Mouse (Mus musculus) thymus, adult 2 months (tissue): Measurements from ENCODE around the gene Impdh1. TPM values are rescaled to one million over a fixed set of nuclear protein-coding genes. Genes with fewer than 3 reads are reported as not detected.

Experiments
- DNase-seq: peaks from one replicate; pipeline ENCODE4 v3.0.0; 2021
- H3K27ac ChIP-seq: fragments of 200-500 bp; 2 replicates; pipeline ENCODE4 v1.5.1; 2012; ENCODE audit warnings: low read length, control low read depth; ENCODE audit not compliant: control insufficient read depth, insufficient read depth
- H3K27me3 ChIP-seq: fragments of 200-500 bp; 2 replicates; pipeline ENCODE4 v1.6.1; 2012; ENCODE audit warnings: mild to moderate bottlenecking, low read length, moderate library complexity, mixed read lengths; ENCODE audit not compliant: control insufficient read depth, insufficient read depth
- H3K36me3 ChIP-seq: fragments of 200-500 bp; 2 replicates; pipeline ENCODE4 v1.6.1; 2012; ENCODE audit warnings: mild to moderate bottlenecking, low read length, moderate library complexity; ENCODE audit not compliant: control insufficient read depth, insufficient read depth
- H3K4me1 ChIP-seq: fragments of 200-500 bp; replicated peaks from 2 replicates; pipeline ENCODE4 v1.6.1; 2012; ENCODE audit warnings: low read length; ENCODE audit not compliant: control insufficient read depth, insufficient read depth
- H3K4me3 ChIP-seq: fragments of 200-500 bp; 2 replicates; pipeline ENCODE4 v1.5.1; 2012; ENCODE audit warnings: mild to moderate bottlenecking, low read length, control low read depth, moderate library complexity; ENCODE audit not compliant: control insufficient read depth, insufficient read depth
- CTCF ChIP-seq: fragments of 200-500 bp; IDR thresholded peaks from 2 replicates; pipeline ENCODE4 v1.5.1; 2012; ENCODE audit warnings: mild to moderate bottlenecking, control low read depth, low read length, moderate library complexity, borderline replicate concordance; ENCODE audit not compliant: control insufficient read depth, poor library complexity, insufficient read depth; ENCODE audit errors: extremely low read depth
- POLR2A ChIP-seq: fragments of 200-500 bp; IDR thresholded peaks from 2 replicates; pipeline ENCODE4 v1.6.1; 2012; ENCODE audit warnings: mild to moderate bottlenecking, low read length, control low read depth, moderate library complexity; ENCODE audit not compliant: control insufficient read depth, poor library complexity, insufficient read depth; ENCODE audit errors: extremely low read depth
- WGBS: fragments of 180-500 bp; shearing (Covaris S2); methylation state at CpG from one replicate; pipeline ENCODE4 v1.1.7; 2018; 5-methylcytosine and 5-hydroxymethylcytosine counted together
- polyA plus RNA-seq: library from polyadenylated mRNA; depleted of rRNA; stranded (reverse); fragments of >200 nt; gene quantifications from 2 replicates; pipeline ENCODE4 v1.2.3, GENCODE M21; 2012

Gene Impdh1
- polyA plus RNA-seq, 1 experiment, result 323 TPM

DNA sequence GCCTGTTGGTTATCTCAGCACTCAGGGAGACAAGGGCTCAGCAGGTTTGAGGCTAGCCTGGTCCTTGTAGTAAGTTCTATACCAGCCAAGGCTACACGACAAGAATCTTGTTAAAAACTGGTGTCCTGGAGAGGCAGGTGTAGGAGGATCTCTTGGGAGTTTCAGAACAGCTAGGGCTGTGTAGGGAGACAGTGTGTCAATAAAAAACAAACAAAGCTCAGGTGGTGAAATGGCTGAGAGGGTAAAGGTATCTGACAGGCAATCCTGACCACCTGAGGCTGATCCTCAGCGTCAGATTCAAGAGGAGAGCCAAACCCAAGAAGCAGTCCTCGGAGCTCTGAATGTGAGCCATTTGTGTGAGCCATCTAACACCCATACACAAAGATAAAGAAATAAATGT lies 30.0 kb upstream of the Impdh1 start:
- TF ChIP-seq CTCF (no peak), POLR2A (no peak)
- WGBS, result 90% methylated on average over 3 of the region's 3 CpGs
- no peak for DNase-seq

DNA sequence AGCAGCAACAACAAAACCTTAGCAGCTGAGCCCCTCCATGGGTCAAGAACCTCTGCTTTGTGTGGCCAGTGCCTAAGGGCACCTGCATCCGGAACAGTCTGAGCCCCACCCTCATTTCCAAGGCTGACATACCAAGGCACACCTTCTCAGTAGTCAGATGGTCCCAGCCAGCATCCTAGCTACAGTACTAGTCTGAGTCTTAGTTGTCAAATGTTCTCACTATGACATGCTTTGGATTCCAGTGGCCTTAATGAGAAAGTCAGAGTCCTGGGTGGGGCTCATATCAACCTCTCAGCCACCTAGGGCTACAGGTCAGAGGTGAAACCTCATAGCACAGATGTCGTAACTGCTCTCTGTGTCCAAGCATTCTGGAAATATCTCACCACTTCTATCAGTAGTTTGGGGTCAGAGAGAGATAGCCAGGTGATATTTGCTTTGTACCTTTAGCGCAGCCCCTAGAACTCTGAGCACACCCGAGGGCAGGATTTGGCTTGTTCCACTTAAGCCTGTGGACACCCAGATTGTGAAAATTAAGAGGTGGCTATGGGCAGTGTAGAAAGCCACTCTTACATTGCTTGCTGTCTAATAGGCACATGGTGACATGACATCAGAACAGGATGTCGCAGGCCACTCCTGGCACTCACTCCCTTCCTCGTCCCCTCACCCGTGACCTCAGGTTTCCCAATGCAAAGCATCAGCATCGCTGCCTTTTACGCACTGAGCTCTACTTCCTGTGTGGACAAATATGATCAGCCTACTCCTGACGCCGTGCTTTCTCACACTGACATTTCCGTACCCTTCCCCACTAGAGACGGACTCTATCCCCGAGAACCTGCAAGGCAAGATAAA lies 29.3 kb upstream of the Impdh1 start:
- peaks cover 4% of the 10 kb centered on the region; the same call in 1 of the 2 replicates for H3K4me1 ChIP-seq
- TF ChIP-seq CTCF, result no peak
- no peak for TF ChIP-seq POLR2A
- no peak overlapping the region for H3K27ac ChIP-seq
- no peaks in the 10 kb centered on the region for H3K36me3 ChIP-seq
- no peak overlapping the region for H3K4me3 ChIP-seq
- WGBS, result 71% methylated on average over 14 of the region's 14 CpGs
- no peaks in the 10 kb centered on the region for H3K27me3 ChIP-seq
- no peak for DNase-seq

More for the DNA sequence above, 30.0 kb upstream of the Impdh1 start:
- no peak overlapping the region for H3K27ac ChIP-seq
- peaks cover 4% of the 10 kb centered on the region; the same call in 1 of the 2 replicates for H3K4me1 ChIP-seq
- no peaks in the 10 kb centered on the region for H3K27me3 ChIP-seq
- H3K36me3 ChIP-seq, result no peaks in the 10 kb centered on the region
- H3K4me3 ChIP-seq, result no peak overlapping the region

DNA sequence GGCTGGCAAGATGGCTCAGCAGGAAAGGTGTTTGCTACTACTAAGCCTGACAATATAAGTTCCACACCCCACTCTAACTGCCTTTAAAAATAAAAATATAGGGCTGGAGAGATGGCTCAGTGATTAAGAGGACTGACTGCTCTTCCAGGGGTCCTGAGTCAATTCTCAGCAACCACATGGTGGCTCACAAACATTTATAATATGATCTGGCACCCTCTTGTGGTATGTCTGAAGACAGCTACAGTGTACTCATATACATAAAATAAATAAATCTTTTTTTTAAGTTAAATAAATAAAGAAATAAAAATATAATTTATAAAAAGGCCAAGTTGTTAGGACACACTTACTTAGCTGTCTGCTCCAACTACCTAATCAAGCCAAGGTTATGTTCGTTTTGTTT lies 26.1 kb upstream of the Impdh1 start:
- Histone ChIP-seq H3K4me3 (no peak overlapping the region), H3K27ac (no peak overlapping the region), H3K27me3 (no peaks in the 10 kb centered on the region), H3K4me1 (0 out of 2 replicates have a peak, but pooled peaks cover 2% of the 10 kb centered on the region), H3K36me3 (no peaks in the 10 kb centered on the region)
- TF ChIP-seq POLR2A (no peak), CTCF (no peak)
- DNase-seq, result no peak
- 96% methylated on average over 1 of the region's 1 CpGs for WGBS

DNA sequence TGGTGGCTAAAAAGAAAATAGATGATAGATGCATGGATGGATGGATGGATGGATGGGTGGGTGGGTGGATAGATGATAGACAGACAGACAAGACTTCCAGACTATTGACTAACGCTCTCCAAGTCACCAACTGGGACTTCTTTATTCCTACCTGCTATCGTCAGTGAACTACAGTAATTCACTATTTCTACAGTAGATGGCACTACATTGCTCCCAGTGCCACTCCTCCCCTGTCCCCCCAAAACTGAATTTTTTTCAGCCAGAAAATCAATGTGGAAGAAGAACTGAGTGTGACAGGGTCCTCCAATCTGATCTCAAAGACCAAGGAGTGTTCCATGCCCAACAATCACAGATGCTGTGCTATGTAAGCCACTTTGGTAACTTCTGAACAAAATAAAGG lies 25.5 kb upstream of the Impdh1 start:
- H3K27me3 ChIP-seq, result no peaks in the 10 kb centered on the region

DNA sequence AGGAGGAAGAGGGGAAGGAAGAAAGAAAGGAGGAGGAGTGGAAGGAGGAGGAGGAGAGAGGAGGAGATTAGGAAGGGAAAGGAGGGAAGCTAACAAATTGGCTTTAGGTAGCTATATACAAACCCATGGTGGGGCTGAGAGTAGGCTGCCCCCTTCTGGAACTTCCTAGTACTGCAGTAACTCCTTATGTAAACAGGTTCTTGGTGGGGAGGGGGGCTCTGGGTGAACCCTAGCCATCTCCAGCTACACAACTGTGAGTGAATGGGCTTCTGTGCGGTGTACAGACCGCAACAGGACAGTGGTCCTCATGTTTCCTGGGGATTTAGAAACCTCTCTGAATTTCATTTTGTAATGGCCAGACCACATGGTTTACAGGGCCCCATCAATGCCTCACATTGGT lies 24.6 kb upstream of the Impdh1 start:
- WGBS, result 23% methylated on average over 2 of the region's 2 CpGs
- H3K4me3 ChIP-seq, result no peak overlapping the region
- TF ChIP-seq CTCF (peak; percentile 49; the same call in 1 of the 2 replicates), POLR2A (no peak)
- H3K4me1 ChIP-seq, result no peaks in the 10 kb centered on the region
- H3K27ac ChIP-seq, result no peak overlapping the region
- no peaks in the 10 kb centered on the region for H3K27me3 ChIP-seq
- no peaks in the 10 kb centered on the region for H3K36me3 ChIP-seq
- peak; percentile 75 for DNase-seq

More for the DNA sequence above, 25.5 kb upstream of the Impdh1 start:
- TF ChIP-seq CTCF, result no peak
- TF ChIP-seq POLR2A, result no peak
- WGBS, result 26% methylated on average over 2 of the region's 2 CpGs
- Histone ChIP-seq H3K4me1 (0 out of 2 replicates have a peak, but pooled peaks cover 2% of the 10 kb centered on the region), H3K36me3 (no peaks in the 10 kb centered on the region), H3K27ac (no peak overlapping the region), H3K4me3 (no peak overlapping the region)
- no peak for DNase-seq

DNA sequence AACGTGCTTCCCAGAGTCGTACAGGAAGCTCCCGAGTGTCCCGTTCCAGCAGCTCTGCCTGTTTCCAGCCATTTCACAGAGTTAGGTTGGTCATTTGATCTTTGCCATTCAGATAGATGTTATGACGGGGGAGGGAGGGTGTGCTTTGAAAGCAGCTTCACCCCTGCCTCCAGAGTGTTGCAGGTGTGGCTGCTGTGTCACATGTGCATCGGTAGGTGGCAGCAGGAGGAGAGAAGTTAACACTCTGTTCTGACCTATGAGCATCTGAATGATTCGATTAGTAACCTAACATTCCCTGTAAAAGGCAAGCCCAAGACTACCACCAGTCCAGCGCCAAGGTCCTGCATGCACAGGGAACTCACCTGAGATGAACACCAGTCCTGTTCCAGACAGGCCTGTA lies 18.1 kb upstream of the Impdh1 start:
- Histone ChIP-seq H3K27ac (peak overlapping the region; percentile 68), H3K4me1 (peaks cover 42% of the 10 kb centered on the region), H3K4me3 (no peak overlapping the region), H3K27me3 (no peaks in the 10 kb centered on the region), H3K36me3 (no peaks in the 10 kb centered on the region)
- TF ChIP-seq POLR2A (no peak), CTCF (peak; percentile 58; the same call in 1 of the 2 replicates)
- WGBS, result 42% methylated on average over 8 of the region's 8 CpGs
- peak; percentile 68 for DNase-seq

DNA sequence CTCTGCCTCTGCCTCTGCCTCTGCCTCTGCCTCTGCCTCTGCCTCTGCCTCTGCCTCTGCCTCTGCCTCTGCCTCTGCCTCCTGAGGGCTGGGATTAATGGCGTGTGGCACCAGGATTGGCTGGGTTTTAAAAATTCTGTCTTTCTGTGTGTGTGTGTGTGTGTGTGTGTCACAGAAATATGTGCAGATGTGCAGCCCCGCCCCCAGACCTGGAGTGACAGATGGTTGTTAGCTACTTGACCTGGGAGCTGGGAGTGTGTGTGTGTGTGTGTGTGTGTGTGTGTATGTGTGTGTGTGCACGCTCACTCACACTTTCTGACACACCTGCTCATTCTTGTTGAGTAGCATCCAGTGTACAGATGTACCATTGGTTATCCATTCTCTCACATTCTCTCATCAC lies 17.5 kb upstream of the Impdh1 start:
- WGBS, result 80% methylated on average over 3 of the region's 3 CpGs
- no peak for DNase-seq
- H3K36me3 ChIP-seq, result no peaks in the 10 kb centered on the region
- no peak overlapping the region for H3K4me3 ChIP-seq
- no peaks in the 10 kb centered on the region for H3K27me3 ChIP-seq
- no peak for TF ChIP-seq POLR2A
- TF ChIP-seq CTCF, result no peak
- peaks cover 48% of the 10 kb centered on the region for H3K4me1 ChIP-seq
- peak overlapping the region; percentile 30; the same call in 1 of the 2 replicates for H3K27ac ChIP-seq
